Mouse (Mus musculus): ENCODE measurements around the gene Gne. TPM values are rescaled to one million over a fixed set of nuclear protein-coding genes. Genes with fewer than 3 reads are reported as not detected.

Gene Gne
- polyA plus RNA-seq, 1 experiment, result 31.0 TPM

DNA sequence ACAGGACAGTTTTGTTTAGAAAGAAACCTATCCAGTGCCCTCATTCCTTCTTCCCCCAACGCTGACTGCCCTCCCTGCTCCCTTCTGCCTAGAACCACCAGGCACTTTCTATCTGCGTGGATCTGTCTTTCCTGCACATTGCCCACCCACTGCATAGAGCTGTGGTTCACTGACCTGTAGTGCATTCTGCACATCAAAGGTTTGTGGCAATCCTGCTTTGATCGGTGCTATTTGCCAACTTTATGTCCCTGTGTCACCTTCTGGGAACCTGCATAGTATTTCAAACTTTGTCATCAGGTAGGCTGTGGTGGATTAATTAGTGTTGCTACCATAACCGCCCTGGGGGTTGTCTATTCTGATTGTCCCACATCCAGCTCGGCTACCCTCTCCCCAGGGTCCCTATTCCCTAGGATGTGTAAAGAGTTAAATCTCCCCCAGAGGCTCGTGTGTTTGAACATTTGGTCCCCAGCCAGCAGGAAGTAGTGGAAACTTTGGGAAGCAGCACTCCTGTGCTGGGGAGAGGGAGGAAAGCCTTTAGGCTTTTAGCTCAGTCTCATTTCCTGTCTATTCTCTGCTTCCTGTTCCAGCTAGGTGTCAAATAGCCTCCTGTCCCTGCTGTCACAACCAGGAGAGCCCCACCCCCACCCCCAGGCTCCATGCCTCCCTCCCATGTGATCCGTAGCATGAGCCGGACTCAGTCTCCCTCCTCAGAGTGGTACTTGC is 20.4 kb upstream of the Gne start:
- no peak overlapping the region for H3K4me3 ChIP-seq (replicated peaks)
- H3K4me1 ChIP-seq, result peaks cover 17% of the 10 kb centered on the region; the same call in 1 of the 2 replicates
- H3K9me3 ChIP-seq, result no peaks in the 10 kb centered on the region
- TF ChIP-seq GATA1 (IDR thresholded peaks at IDR 0.05; ENCODE audit: borderline replicate concordance, low read length), result no peak
- TF ChIP-seq FLI1 (IDR thresholded peaks at IDR 0.05; ENCODE audit: low read length), result no peak
- peaks cover 39% of the 10 kb centered on the region for H3K27me3 ChIP-seq (replicated peaks)
- H3K36me3 ChIP-seq (replicated peaks; ENCODE audit: low read length), result no peaks in the 10 kb centered on the region

DNA sequence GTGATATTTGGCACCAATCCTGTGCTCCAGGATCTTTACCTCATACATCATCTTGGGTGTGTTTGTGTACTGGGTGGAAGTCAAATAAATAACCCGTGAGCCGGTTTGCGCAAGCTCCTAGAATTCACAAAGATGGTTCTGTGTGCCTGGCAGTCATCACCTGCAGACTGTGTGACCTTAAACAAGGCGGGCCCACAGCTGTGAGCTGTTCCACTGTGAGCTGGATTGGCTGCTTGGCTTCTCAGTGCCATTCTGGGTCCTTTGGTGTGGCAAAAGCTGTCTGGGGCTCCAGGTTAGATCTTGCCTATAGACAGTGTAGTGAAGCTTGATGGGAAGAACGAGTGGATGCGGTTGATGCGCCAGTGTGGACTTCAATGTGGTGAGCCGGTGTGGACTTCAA is 19.6 kb upstream of the Gne start:
- Histone ChIP-seq H3K36me3 (replicated peaks; ENCODE audit: low read length) (no peaks in the 10 kb centered on the region), H3K4me3 (replicated peaks) (no peak overlapping the region), H3K27me3 (replicated peaks) (peaks cover 41% of the 10 kb centered on the region), H3K9me3 (no peaks in the 10 kb centered on the region), H3K4me1 (peaks cover 17% of the 10 kb centered on the region; the same call in 1 of the 2 replicates)
- TF ChIP-seq FLI1 (IDR thresholded peaks at IDR 0.05; ENCODE audit: low read length) (no peak), GATA1 (IDR thresholded peaks at IDR 0.05; ENCODE audit: borderline replicate concordance, low read length) (no peak)

DNA sequence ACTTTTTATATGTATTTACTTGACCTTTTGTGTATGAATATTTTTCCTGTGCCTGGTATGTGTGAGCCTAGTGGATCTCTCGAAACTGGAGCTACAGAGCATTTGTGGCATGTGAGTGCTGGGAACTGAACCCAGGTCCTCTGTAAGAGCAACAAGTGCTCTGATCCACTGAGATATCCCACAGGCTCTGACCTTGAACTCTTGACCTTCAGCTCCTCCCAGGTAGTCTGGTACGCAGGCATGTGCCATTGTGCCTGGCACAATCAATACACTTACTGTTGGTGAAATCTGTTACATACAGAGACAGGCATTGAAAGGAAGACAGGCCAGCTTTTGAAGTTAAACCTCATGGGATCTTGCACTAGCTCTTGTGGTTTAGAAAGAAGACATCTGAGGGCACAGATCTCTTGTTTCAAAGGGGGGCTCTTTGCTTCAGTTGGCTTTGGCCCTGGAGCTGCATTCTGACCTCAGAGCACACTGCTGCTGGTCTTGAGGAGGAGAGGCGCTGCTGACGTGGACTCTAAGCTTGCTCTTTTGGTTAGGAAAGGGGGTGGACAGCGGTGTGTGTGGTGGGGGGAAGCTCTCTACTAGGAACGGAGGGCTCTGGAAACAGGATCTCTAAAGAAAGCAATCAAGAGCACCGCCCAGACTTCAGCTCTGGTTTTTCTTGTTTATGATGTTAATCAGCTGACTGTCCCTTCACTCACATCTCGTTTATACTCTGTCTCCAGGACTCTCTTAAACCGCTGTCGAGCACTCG is 13.8 kb upstream of the Gne start:
- no peaks in the 10 kb centered on the region for H3K36me3 ChIP-seq (replicated peaks; ENCODE audit: low read length)
- no peak overlapping the region for H3K4me3 ChIP-seq (replicated peaks)
- peaks cover 8% of the 10 kb centered on the region; the same call in 1 of the 2 replicates for H3K4me1 ChIP-seq
- no peaks in the 10 kb centered on the region for H3K9me3 ChIP-seq
- H3K27me3 ChIP-seq (replicated peaks), result peaks cover 47% of the 10 kb centered on the region
- TF ChIP-seq FLI1 (IDR thresholded peaks at IDR 0.05; ENCODE audit: low read length) (no peak), GATA1 (IDR thresholded peaks at IDR 0.05; ENCODE audit: borderline replicate concordance, low read length) (no peak)

DNA sequence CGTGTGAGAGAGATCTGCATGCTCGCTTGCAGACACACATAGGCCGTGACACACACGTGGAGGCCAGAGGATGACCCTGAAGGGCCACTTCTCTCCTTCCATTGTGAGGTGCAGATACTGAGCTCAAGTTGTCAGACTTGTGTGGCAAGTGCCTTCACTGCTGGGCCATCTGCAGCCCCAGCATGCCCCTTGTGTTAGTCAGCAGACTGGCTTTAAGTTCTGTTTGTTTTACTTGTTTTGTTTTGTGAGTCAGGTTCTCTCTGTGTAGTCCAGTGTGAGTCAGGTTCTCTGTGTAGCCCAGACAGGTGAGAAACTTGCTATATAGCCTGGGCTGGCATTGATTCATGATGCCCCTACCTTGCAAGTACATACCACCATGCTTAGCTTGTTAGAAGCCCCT is 10.5 kb upstream of the Gne start:
- no peak overlapping the region for H3K4me3 ChIP-seq (replicated peaks)
- H3K9me3 ChIP-seq, result no peaks in the 10 kb centered on the region
- no peak for TF ChIP-seq GATA1 (IDR thresholded peaks at IDR 0.05; ENCODE audit: borderline replicate concordance, low read length)
- peaks cover 49% of the 10 kb centered on the region for H3K27me3 ChIP-seq (replicated peaks)
- H3K4me1 ChIP-seq, result 0 out of 2 replicates have a peak, but pooled peaks cover 3% of the 10 kb centered on the region
- no peaks in the 10 kb centered on the region for H3K36me3 ChIP-seq (replicated peaks; ENCODE audit: low read length)

DNA sequence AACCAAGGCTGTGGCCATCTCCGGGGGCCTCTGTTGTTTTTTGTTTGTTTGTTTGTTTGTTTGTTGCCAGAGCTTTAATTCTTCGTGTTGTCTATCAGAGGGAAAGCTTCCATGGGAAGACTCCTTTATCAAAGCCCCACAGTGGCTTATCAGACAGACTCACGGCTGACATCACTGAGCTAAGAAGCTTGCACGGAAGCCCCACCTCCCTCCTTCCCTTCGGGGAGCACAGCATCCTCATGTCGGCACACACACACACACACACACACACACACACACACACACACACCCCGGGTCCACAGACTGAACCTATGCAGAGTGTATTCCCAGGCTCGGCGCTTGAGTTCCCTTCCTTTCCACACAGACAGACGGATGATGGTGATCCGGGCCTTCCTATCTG is 8.4 kb upstream of the Gne start:
- Histone ChIP-seq H3K36me3 (replicated peaks; ENCODE audit: low read length) (no peaks in the 10 kb centered on the region), H3K9me3 (no peaks in the 10 kb centered on the region), H3K4me1 (0 out of 2 replicates have a peak, but pooled peaks cover 3% of the 10 kb centered on the region), H3K4me3 (replicated peaks) (no peak overlapping the region), H3K27me3 (replicated peaks) (peaks cover 44% of the 10 kb centered on the region)
- TF ChIP-seq FLI1 (IDR thresholded peaks at IDR 0.05; ENCODE audit: low read length) (no peak), GATA1 (IDR thresholded peaks at IDR 0.05; ENCODE audit: borderline replicate concordance, low read length) (no peak)

DNA sequence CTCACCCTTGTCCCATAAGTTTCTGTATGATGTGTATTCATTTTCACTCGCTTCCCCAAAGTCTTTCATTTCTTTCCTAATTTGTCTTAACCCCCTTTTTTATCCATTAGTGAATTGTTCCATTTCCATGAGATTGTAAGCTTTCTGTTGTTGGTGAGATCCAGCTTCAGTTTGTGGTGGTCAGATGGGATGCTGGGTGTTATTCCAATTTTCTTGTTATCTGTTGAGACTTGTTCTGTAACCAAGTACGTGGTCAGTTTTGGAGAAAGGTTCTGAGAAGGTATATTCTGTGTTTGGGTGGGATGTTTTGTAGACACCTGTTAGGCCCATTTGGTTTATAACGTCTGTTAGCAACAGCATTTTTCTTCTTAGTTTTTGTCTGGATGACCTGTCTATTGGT is 1.6 kb upstream of the Gne start:
- TF ChIP-seq FLI1 (IDR thresholded peaks at IDR 0.05; ENCODE audit: low read length) (no peak), GATA1 (IDR thresholded peaks at IDR 0.05; ENCODE audit: borderline replicate concordance, low read length) (no peak)
- no peak overlapping the region for H3K4me3 ChIP-seq (replicated peaks)
- H3K9me3 ChIP-seq, result no peaks in the 10 kb centered on the region
- peaks cover 12% of the 10 kb centered on the region for H3K4me1 ChIP-seq
- H3K27me3 ChIP-seq (replicated peaks), result peaks cover 24% of the 10 kb centered on the region
- no peaks in the 10 kb centered on the region for H3K36me3 ChIP-seq (replicated peaks; ENCODE audit: low read length)

DNA sequence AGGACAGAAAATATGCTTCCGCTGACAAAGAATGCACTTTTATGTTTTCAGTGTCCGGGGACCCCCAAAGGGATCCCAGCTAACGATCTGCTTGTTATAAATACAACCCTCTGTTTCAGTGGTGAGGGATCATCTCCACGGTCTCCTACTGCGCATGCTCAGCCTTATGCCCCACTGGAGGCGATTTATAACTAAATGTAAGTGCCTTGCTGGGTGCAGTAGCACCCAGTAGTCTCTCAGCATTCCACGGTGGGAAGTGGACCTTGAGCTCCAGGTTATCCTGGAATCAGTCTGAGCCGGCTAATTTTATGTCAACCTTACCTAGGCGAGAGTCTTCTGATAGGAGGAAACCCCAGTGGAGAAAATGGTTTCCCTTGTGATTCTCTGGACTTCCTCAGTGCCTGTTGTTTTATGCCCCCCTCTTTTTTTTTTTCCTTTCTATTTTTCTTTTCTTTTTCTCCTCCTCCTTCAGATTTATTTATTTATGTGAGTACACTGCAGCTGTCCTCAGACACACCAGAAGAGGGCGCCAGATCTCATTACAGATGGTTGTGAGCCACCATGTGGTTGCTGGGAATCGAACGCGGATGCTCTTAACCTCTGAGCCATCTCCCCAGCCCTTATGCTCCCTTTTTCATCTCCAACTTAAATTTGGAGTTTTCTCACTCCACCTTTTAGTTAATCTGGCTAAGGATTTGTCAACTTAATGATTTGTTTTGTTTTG is 787 bp upstream of the Gne start:
- Histone ChIP-seq H3K36me3 (replicated peaks; ENCODE audit: low read length) (no peaks in the 10 kb centered on the region), H3K4me1 (peaks cover 12% of the 10 kb centered on the region), H3K9me3 (no peaks in the 10 kb centered on the region), H3K27me3 (replicated peaks) (peaks cover 18% of the 10 kb centered on the region), H3K4me3 (replicated peaks) (no peak overlapping the region)
- TF ChIP-seq FLI1 (IDR thresholded peaks at IDR 0.05; ENCODE audit: low read length), result no peak
- TF ChIP-seq GATA1 (IDR thresholded peaks at IDR 0.05; ENCODE audit: borderline replicate concordance, low read length), result no peak

DNA sequence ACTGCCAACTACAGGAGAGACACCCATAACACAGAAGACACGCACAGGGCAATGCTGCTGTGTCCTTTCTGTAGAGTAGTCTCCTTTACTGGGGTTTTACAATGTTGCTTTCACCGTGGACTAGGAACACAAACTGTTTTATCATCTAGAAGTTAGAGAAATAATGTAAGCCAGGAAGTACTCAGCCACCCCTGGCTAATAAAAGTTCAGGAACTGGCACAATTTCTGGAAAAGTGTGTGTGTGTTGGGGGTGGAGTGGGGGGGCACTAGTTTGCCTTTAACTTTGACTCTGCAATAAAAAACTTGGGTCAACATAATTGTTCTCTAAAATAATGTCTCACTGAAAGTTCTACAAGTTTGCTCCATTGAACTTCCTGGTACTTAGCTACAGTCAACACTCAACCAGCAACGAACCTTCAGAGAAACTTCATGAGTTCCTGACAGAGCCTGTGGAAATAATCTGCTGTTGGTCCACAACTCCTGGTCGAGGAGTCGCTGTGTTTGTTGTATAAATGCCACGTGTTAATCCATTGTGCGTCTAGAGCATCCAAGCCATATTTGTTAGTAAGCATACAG is 5.5 kb downstream of the Gne start:
- TF ChIP-seq GATA1 (IDR thresholded peaks at IDR 0.05; ENCODE audit: borderline replicate concordance, low read length) (no peak), FLI1 (IDR thresholded peaks at IDR 0.05; ENCODE audit: low read length) (no peak)

DNA sequence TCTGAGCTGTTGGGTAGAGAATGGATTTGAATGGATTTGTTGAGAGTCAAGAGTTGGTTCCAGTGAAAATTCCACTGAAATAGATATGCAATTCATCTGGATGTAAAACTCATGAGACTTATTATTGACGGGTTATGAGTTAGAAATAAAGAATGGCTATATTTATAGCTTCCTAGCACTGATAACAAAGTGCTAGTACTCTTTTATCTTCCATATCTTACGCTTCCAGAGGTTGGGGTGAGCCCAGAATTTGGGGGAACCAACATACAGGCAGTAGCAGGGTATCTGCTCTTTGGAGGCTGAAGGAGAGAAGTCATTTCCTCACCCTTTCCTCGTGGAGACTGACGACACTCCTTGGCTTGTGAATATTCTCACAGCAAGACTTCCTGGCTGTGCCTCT is 9.6 kb downstream of the Gne start:
- Histone ChIP-seq H3K9me3 (no peaks in the 10 kb centered on the region), H3K4me1 (peaks cover 46% of the 10 kb centered on the region), H3K27me3 (replicated peaks) (no peaks in the 10 kb centered on the region), H3K4me3 (replicated peaks) (no peak overlapping the region), H3K36me3 (replicated peaks; ENCODE audit: low read length) (no peaks in the 10 kb centered on the region)
- no peak for TF ChIP-seq FLI1 (IDR thresholded peaks at IDR 0.05; ENCODE audit: low read length)
- TF ChIP-seq GATA1 (IDR thresholded peaks at IDR 0.05; ENCODE audit: borderline replicate concordance, low read length), result no peak

More for the DNA sequence above, 5.5 kb downstream of the Gne start:
- Histone ChIP-seq H3K4me1 (peaks cover 23% of the 10 kb centered on the region), H3K36me3 (replicated peaks; ENCODE audit: low read length) (no peaks in the 10 kb centered on the region), H3K4me3 (replicated peaks) (no peak overlapping the region), H3K27me3 (replicated peaks) (peaks cover 6% of the 10 kb centered on the region), H3K9me3 (no peaks in the 10 kb centered on the region)
